Mouse (Mus musculus) myocyte (in vitro differentiated cells): ENCODE results near the gene Ube2m.

Experiments
- CEBPB ChIP-seq: IDR thresholded peaks from 2 replicates; pipeline ENCODE4 v1.6.1; 2011; ENCODE audit warnings: mild to moderate bottlenecking, moderate library complexity; ENCODE audit not compliant: poor library complexity, insufficient read depth, severe bottlenecking
- E2F4 ChIP-seq: IDR thresholded peaks from one replicate; pipeline ENCODE4 v1.6.1; 2011; ENCODE audit warnings: mild to moderate bottlenecking, control low read depth, moderate library complexity; ENCODE audit not compliant: insufficient read depth
- MAX ChIP-seq: IDR thresholded peaks from one replicate; pipeline ENCODE4 v1.6.1; 2011; ENCODE audit warnings: low read depth, mild to moderate bottlenecking, control low read depth
- MYOD1 ChIP-seq, 3 experiments: IDR thresholded peaks; one replicate each; pipeline ENCODE4 v1.6.1; 2011; ENCODE audit warnings: control low read depth in 2 of 3, low read depth in 2 of 3, mild to moderate bottlenecking in 2 of 3, moderate library complexity in 1 of 3; ENCODE audit not compliant: insufficient read length in 2 of 3, control insufficient read depth in 1 of 3
- POLR2A ChIP-seq: IDR thresholded peaks from one replicate; pipeline ENCODE4 v1.6.1; 2011; ENCODE audit warnings: low read depth, mild to moderate bottlenecking, control low read depth, moderate library complexity; ENCODE audit not compliant: insufficient read length
- POLR2AphosphoS2 ChIP-seq: IDR thresholded peaks from one replicate; pipeline ENCODE4 v1.6.1; 2011; ENCODE audit warnings: low read depth, control low read depth; ENCODE audit not compliant: insufficient read length
- REST ChIP-seq: IDR thresholded peaks from one replicate; pipeline ENCODE4 v1.6.1; 2011; ENCODE audit warnings: mild to moderate bottlenecking, control low read depth, moderate library complexity; ENCODE audit not compliant: insufficient read depth, insufficient read length
- TCF12 ChIP-seq: IDR thresholded peaks from one replicate; pipeline ENCODE4 v1.6.1; 2011; ENCODE audit warnings: mild to moderate bottlenecking, control low read depth; ENCODE audit not compliant: poor library complexity, insufficient read depth, severe bottlenecking
- TCF3 ChIP-seq: IDR thresholded peaks from one replicate; pipeline ENCODE4 v1.6.1; 2011; ENCODE audit warnings: low read depth, control low read depth; ENCODE audit not compliant: insufficient read length

- TF ChIP-seq MAX (no peak), TCF3 (no peak), REST (no peak), TCF12 (no peak), POLR2A (peak; percentile 33), E2F4 (no peak), POLR2AphosphoS2 (peak; percentile 38), CEBPB (no peak), MYOD1 (IDR thresholded peaks at IDR 0.05; ENCODE audit: control insufficient read depth in 1 of 3, insufficient read length in 2 of 3, low read depth in 2 of 3) (no peak)
These were observed 13.3 kb downstream of the Ube2m start for GRCm38 (mm10) chr7:13024805-13025204.
